Mouse (Mus musculus) ES-E14 (cell line): Measurements from ENCODE around the gene Hs2st1.

Experiments used
- MAFK ChIP-seq: IDR thresholded peaks from 2 replicates; pipeline ENCODE4 v1.6.1; 2014; ENCODE audit warnings: mild to moderate bottlenecking, low read depth, low read length, inconsistent platforms; ENCODE audit not compliant: insufficient read depth
- ZC3H11A ChIP-seq: IDR thresholded peaks from 2 replicates; pipeline ENCODE4 v1.6.1; 2012; ENCODE audit warnings: low read depth, mild to moderate bottlenecking, inconsistent platforms, low read length, borderline replicate concordance

DNA sequence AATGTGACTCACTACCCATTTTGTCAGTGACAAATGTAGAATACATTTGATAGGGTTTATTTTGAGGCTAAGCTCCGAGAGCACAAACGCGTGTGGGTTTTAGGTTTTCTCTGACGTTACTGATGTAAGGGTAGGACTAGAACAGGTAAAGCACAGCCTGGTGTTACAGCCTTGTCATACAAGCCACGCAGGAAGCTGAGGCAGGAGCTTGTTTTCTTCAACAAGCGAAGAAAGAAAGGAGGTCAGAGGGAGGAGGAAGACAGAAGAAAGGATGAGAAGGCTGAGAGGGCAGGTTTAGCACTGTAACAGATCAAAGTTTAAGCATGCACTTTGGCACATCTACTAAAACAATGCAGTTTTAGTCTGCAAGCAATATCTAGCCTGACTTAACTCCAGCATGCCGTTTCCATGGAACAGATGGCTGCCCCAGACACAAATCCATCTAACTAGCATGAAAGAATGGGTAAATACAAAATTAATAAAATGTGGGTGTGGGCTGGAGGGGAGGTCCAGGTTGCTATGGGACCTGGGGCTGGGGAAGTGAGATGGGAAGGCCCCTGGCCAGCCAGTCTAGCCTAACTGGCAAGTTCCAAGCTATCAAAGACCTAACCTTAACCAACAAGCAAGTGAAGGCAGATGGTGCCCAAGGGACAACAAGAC lies 21.7 kb downstream of the Hs2st1 start:
- no peak for TF ChIP-seq ZC3H11A
- no peak for TF ChIP-seq MAFK
